Mouse (Mus musculus): Measurements from ENCODE around the gene Fhod1.
"Not testable (repeated sequence)": the region's sequence is repeated elsewhere in the genome, so short reads cannot be mapped to it uniquely, and the experiment has no call there.

DNA sequence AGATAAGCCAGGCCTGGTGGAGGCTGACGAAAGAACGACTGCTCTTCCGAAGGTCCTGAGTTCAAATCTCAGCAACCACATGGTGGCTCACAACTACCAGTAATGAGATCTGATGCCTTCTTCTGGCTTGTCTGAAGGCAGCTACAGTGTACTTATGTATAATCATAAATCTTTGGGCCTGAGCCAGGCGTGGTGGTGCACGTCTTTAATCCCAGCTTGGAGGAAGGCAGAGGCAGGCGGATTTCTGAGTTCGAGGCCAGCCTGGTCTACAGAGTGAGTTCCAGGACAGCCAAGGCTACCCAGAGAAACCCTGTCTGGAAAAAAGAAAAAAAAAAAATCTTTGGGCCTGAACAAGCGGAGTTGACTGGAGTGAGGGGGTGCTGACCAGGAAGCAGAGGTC lies 56.4 kb downstream of the Fhod1 start:
- TF ChIP-seq POLR2A (IDR thresholded peaks at IDR 0.05; ENCODE audit: low read depth, low read length); CTCF (IDR thresholded peaks at IDR 0.05; ENCODE audit: extremely low read depth, insufficient read depth, insufficient read length, insufficient replicate concordance): not testable (repeated sequence)

All from spleen, adult 2 months (tissue).